ENCODE assay signal across 7 mouse cellular contexts in genomic region chr15:98092372-98093120, GRCm38 (mm10). TPM values are rescaled to one million over a fixed set of nuclear protein-coding genes. Genes with fewer than 3 reads are reported as not detected.
DNase-seq lines count a peak whose midpoint lies in the region; ATAC-seq lines count a peak whose summit lies in the region.

TSS of gene Pfkm (plus strand) at chr15:98092589.

- intact Hi-C loops in gastrocnemius, postnatal 36 days (cut with DNase I) = loop anchor here (5.0 kb wide), 1 partner anchor 80 kb away; no protein-coding TSS in a partner anchor

- peak; percentile 42 for DNase-seq in ovary, postnatal 10 days (ENCODE audit: low spot score)
- DNase-seq in ovary, adult 18-20 months (ENCODE audit: low spot score) = no peak
- no peak for DNase-seq in gastrocnemius, postnatal 36 days
- DNase-seq in layer of hippocampus, postnatal 10 days (ENCODE audit: low spot score in 2 of 2) = no peak
- no peak for DNase-seq in Muller cell, postnatal 12 days (ENCODE audit: inconsistent ontology term)

- H3K9ac ChIP-seq in midbrain, embryonic 13.5 days (replicated peaks) = peak within 1 kb of the TSS; percentile 93

- H3K4me1 ChIP-seq in midbrain, embryonic 13.5 days (replicated peaks) = peaks cover 22% of the 10 kb centered on the region

- peaks cover 9% of the 10 kb centered on the region; the same call in 1 of the 2 replicates for H3K36me3 ChIP-seq in midbrain, embryonic 13.5 days

- peak within 1 kb of the TSS; percentile 95 for H3K4me3 ChIP-seq in midbrain, embryonic 13.5 days (replicated peaks)

- no peaks in the 10 kb centered on the region for H3K9me3 ChIP-seq in midbrain, embryonic 13.5 days

- WGBS in midbrain, embryonic 13.5 days = under 1% methylated on average over 27 of the region's 30 CpGs

- H3K4me2 ChIP-seq in midbrain, embryonic 13.5 days (replicated peaks) = peak within 1 kb of the TSS; percentile 66

- no peaks in the 10 kb centered on the region for H3K27me3 ChIP-seq in midbrain, embryonic 13.5 days

- ATAC-seq in common myeloid progenitor, adult 5-6 weeks (replicated peaks; ENCODE audit: low read depth, poor library complexity, severe bottlenecking) = 0 out of 2 replicates have a peak, but pooled peaks have one; percentile 2
- ATAC-seq in midbrain, embryonic 13.5 days = no peak; the same call in 1 of the 2 replicates

- peak within 1 kb of the TSS; percentile 93 for H3K27ac ChIP-seq in midbrain, embryonic 13.5 days

RNA-seq across cellular contexts. Expression of gene Pfkm, which starts in this region (rescaled TPM):
- total RNA-seq in common myeloid progenitor, adult 5-6 weeks (2017) = 33.3 and 42.2 TPM in 2 replicates
- 1,000 to 10,000 TPM; 2,575 to 2,874 TPM for total RNA-seq in gastrocnemius, postnatal 36 days (2021)
- 100 to 1,000 TPM; 237 to 251 TPM for total RNA-seq in layer of hippocampus, postnatal 10 days (2021)
- 70.8 and 73.8 TPM in 2 replicates for polyA plus RNA-seq in midbrain, embryonic 13.5 days (2015; fragmentation: Nextera tagmentation; extraction: Ambion mirVana)

Comparison
In these comparisons a context has a peak if more than half of its experiments do, and no peak if none do; other contexts are left out.
1. RNA of gene Pfkm (total RNA-seq): 2,575 to 2,874 TPM in gastrocnemius, postnatal 36 days; 237 to 251 TPM in layer of hippocampus, postnatal 10 days and 33.3 to 42.2 TPM in common myeloid progenitor, adult 5-6 weeks; every median in the first group is over 10 times any median in the second.